Mouse (Mus musculus): ENCODE results near the gene Cers1. TPM values are rescaled to one million over a fixed set of nuclear protein-coding genes. Genes with fewer than 3 reads are reported as not detected.

The Cers1 gene
- total RNA-seq (2022) = 10 to 100 TPM; 83.6 to 94.5 (median 88.4) TPM

DNA sequence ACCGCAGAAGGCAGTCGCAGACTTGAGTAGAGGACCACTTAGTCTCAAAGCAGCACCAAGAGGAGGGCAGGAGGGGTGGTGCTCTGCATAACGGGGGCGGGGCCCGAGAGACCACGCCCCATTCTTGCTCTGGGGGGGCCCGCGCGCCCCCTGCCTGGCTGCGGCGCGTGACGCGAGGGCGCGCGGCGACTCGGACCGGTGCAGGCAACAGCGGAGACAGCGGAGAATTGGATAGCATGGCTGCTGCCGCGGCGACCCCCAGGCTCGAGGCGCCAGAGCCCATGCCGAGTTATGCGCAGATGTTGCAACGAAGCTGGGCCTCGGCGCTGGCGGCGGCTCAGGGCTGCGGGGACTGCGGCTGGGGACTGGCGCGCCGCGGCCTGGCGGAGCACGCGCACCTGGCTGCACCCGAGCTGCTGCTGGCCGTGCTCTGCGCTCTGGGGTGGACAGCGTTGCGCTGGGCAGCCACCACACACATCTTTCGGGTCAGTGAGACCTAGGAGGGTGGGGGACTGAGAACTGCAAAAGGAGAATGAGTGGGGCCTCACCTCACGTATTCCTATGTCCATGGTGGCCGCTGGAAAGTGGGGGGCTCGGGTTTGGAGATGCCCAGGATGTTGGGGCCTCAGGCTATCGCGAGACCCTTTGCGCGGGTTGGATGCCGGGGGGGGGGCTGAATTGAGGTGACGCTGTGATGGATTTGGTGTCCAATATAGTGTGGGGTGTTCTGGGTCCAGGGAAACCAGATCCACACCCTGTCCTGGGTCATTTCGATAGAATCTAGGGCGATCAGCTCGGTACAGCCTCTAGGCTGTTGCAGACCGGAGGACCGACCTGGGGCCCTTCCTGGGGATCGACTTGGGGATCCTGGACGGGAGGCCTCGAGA, at the start of gene Cers1:
TSS of gene Cers1 (plus strand) at position 152 of the 887 bp plus-strand sequence.
- DNase-seq (ENCODE audit: low spot score in 2 of 2) = peak; percentile 67 to 80

DNA sequence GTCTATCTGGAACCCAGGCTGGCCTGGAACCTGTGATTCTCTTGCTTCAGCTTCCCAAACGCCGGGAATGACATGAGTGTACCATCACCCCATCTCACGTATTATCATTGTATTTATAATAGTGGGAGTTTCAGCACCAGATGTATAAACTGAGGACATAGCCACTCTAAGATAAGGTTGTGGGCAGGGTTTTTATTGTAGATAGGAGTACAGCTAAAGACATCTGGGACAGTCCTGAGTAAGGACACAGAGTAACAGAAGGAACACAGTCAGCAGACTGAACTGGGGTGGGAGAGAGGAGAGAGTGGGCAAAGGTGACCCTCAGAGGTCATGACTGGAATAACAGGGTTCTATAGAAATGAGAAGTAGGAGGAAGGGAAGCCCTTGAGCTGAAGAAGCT, 47.9 kb upstream of the Cers1 start:
- no peak for DNase-seq (ENCODE audit: low spot score in 2 of 2)

GRCm38 (mm10) chr8:70268311-70268710, 47.3 kb upstream of the Cers1 start:
- no peak for DNase-seq (ENCODE audit: low spot score in 2 of 2)

- DNase-seq (ENCODE audit: low spot score in 2 of 2) = peak in 1 of 2 experiments; percentile 12
Observed at GRCm38 (mm10) chr8:70268799-70269565, 46.6 kb upstream of the Cers1 start.

GRCm38 (mm10) chr8:70272949-70273348, 42.6 kb upstream of the Cers1 start:
- no peak for DNase-seq (ENCODE audit: low spot score in 2 of 2)

DNA sequence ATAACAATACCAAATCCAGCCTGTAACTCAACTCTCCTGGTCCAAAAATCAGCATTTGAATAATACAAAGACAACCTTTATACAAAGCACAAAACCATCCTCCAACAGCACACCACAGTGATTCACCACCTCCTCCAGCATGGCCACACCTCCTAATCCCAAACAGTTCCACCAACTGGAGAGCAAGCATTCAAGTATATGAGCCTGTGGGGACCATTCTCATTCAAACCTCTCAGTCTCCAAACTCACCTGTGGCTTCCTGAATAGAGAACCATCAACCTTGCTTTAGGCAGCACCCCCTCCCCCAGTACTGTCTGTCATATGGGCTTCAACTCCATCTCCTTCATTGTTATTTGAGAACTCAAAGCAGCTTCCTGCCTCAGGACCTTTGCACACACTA, 41.2 kb upstream of the Cers1 start:
- DNase-seq (ENCODE audit: low spot score in 2 of 2) = no peak

DNA sequence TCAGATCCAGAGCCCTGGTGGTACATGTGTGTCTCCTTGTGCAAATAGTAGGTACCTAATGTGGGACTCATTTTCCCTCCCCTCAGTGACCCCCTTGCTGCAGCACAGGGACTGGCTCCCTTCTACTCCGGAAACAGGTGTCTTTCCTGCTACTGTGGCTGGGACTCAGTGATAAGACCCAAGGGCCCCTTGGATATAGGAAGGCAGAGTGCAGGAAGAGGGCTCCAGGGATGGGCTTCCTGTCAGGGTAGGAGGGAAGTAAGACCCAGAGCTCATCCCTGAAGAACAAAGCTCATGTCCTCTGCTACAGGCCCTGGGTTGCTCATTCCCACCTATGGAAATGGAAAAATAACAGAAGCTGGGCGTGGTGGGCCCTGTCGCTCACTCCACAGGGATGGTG, 39.1 kb upstream of the Cers1 start:
- no peak for DNase-seq (ENCODE audit: low spot score in 2 of 2)

GRCm38 (mm10) chr8:70278175-70278574, 37.4 kb upstream of the Cers1 start:
- peak; percentile 13 to 38 for DNase-seq (ENCODE audit: low spot score in 2 of 2)

DNA sequence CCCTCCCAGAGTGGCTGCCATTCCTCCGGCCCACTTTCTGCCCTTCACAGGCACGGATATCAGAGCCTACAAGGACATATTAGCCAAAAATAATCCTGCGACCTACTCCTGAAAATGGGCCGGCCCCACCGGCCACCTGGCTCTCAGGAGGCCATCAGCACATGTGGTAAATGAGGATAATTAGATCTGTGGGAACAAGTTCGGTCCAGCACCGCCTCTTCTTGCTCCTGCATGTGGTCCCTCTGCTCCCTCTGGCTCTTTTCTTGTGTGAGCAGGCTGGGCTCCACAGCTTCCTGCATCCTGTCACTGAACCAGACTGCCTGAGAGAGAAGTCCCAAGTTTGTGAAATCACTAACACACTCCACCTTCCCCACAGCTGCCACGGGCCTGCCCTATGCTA, 36.3 kb upstream of the Cers1 start:
- no peak for DNase-seq (ENCODE audit: low spot score in 2 of 2)

GRCm38 (mm10) chr8:70281001-70281400, 34.6 kb upstream of the Cers1 start:
- DNase-seq (ENCODE audit: low spot score in 2 of 2) = no peak

GRCm38 (mm10) chr8:70282603-70283135, 32.9 kb upstream of the Cers1 start, which contains the start of gene Homer3:
TSS of gene Homer3 (plus strand) at chr8:70282827.
- DNase-seq (ENCODE audit: low spot score in 2 of 2) = peak; percentile 49 to 71

DNA sequence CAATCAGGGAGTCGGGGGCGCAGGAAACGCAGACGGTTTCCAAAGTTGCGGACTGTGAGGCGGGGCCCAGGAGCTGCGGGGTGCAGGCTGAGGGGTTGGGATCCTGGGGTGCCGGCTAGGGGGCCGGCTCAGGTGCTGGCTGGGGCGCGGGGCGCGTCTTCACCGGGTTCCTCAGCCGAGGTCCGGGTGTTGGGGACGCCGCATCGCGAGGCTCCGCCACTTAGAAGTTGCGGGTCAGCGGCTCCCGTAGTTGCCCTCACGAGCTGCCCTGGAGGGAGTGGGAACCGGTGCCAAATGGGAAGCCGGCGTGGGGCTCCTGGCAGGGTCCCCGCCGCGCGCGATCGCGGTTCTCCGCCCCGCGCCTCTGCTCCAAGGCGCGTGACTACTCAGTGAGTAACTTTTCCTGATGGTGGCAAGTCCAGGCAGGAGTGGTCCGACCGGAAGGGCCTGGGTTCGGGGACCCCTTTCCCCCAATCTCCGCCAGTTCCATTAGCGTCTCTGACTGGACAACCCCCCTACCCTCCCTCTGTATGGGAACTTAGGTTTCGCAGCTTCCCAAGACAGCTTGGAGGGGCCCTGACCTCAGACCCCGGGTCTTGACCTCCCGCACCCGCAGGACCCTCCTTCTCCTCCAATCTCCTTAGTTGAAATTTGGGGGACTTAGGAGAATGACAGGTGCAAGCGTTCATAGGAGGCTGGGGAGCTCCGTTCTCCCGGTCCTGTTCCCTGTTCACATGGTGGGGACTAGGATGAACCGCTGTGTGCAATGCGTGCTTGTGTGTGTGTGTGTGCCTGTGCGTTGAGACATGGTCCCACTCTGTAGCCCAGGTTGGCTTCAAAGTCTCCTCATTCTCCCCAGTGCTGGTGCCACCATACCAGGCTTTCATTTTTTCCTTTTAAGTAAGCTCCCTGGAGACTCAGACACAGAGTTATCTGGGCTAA, 32.2 kb upstream of the Cers1 start:
- no peak for DNase-seq (ENCODE audit: low spot score in 2 of 2)

DNA sequence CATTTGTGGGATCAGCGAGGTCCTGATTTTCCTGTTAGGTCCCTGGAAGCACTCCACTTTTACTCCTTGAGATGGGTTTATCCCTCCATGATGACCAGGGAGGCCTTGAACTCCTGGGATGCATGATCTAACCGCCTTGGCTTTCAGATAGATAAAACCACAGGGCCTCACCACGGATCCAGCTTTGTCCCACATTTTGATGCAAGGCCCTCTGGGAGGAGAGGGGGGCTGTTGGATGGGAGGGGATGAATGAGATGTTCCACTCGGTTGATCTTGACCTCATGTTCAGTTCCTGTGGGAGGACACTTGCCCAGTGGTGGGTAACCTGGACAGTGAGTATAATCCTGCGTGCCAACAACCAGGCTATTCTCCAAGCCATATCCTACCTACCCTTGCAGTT, 31.2 kb upstream of the Cers1 start:
- DNase-seq (ENCODE audit: low spot score in 2 of 2) = no peak

DNA sequence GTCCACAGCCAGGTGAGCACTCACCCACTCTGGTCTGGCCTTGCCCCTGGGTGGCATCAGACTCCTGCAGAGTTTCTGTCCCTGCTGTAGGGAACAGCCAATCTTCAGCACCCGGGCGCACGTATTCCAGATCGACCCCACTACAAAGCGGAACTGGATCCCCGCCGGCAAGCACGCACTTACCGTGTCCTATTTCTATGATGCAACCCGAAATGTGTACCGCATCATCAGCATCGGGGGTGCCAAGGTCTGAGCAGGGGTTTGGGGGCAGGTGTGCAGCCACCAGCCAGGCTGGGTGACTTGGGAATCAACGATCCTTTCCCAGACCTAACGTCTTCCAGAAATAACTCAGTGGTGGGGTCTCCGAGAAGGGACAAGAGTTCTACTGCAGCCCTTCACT, 30.3 kb upstream of the Cers1 start:
- no peak for DNase-seq (ENCODE audit: low spot score in 2 of 2)

GRCm38 (mm10) chr8:70286737-70287136, 28.8 kb upstream of the Cers1 start:
- no peak for DNase-seq (ENCODE audit: low spot score in 2 of 2)

DNA sequence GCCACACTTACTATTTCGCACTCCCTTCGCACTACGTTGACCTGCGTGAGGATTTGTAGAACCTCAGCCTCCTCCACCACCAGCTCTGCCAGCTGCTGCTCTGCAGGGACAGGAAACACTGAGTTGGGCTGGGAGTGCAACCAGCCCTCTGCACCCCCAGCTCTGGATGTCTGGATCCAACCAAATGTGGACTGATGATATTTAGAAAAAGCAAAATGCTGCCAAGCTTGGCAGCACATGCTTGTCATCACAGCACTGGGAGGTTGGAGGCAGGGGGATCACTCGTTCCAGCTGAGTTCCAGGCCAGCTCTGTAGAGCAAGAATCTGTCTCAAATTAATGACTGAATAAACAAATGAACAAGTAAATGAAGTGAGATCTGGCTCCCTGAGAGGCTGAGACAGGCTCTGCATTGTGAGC, 21.6 kb upstream of the Cers1 start:
- no peak for DNase-seq (ENCODE audit: low spot score in 2 of 2)

DNA sequence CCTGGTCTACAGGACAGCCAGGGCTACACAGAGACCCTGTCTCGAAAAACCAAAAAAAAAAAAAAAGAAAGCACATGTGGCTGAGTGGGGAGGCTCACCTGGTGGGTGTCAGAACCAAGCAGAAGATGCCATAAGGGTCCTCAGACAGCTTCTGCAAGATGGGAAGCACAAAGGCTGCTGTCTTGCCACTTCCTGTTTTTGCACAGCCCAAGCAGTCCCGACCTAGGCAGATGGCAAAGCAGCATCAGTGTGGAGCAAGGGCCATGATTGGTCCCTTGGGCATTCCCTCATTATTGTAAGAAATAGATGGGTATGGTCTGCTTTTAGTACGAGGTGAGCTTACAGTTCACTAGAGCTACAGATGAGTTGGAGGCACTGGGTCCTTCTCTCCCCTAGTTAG, 14.7 kb upstream of the Cers1 start:
- DNase-seq (ENCODE audit: low spot score in 2 of 2) = no peak

GRCm38 (mm10) chr8:70302358-70302890, 13.2 kb upstream of the Cers1 start, which contains the start of the genes Ddx49 and Cope:
TSS of gene Ddx49 (minus strand) at chr8:70302489.
TSS of gene Cope (plus strand) at chr8:70302518.
- DNase-seq (ENCODE audit: low spot score in 2 of 2) = peak; percentile 92 to 96

DNA sequence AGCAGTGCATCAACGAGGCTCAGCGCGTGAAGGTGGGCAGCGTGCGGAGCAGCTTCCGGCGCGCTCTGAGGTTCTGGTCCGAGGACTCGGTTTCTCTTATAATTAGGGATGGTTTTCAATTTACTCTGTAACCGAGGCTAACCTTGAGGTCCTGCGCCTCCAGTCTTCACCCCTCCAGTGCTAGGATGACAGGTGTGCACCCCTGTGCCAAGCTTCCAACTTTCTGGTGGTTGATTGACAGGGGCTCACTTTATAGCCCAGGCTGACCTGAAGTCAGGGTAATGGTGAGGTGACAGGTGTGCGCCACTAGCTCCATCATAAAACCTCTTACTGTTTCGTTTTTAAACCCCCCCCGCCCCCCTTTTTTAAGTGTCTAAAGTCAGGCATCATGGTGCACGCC, 12.7 kb upstream of the Cers1 start:
- DNase-seq (ENCODE audit: low spot score in 2 of 2) = no peak

GRCm38 (mm10) chr8:70309311-70309710, 6.3 kb upstream of the Cers1 start:
- DNase-seq (ENCODE audit: low spot score in 2 of 2) = no peak

DNA sequence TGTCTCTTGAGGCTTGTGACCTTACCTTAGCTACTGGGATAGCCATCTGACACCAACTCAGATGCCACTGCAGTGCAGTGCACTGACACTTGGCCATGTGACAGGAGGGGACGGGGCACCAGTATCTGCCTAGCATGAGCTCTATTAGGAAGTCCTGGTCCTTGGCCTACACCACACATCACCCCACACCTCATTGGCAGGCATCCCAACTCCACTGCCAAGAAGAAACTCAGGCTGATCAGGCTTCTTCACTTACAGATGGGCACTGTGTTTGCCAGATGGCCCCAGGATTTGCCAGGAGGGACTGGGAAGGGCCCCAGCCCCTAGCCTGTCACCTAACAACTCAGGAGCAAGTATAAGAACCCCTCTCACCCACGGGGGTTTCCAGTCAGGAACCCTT, 2.2 kb upstream of the Cers1 start:
- no peak for DNase-seq (ENCODE audit: low spot score in 2 of 2)

Measured in left cerebral cortex, adult 8-10 months (tissue).